Mouse (Mus musculus): Measurements from ENCODE around the gene Bbs7.

The Bbs7 gene

DNA sequence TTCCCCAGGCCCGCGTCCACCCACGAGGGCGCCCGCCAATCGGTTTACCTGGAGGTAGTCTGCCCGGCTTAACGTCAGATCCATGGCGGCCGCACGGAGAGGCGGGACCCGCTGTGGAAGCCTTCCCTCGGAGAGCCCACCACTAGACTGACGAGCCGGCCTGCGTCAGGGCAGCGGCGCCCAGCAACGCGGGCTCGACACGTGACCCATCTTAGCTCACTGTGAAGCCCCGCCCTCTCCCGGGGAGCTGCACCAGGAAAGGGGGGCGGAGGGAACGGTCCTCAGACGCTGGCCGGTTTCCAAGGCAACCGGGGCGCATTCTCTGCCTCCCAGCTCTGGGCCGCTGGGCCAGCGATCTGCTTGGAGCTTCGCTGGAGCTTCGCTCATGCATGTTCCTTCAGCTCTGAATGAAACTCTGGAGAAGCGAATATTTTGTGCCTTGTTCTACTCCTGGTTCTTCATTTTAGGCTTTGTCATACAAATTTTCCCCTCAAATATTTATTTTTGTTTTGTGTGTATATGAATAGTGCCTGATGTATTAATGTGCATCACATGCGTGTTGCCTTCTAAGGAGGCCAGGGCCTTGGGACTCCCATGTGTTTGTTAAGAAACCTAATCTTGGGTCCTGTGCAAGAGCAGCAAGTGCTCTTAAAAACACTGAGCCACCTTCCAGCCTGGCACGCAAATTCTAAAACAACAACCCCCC, at the start of gene Bbs7:
Bbs7 (minus strand) TSS at position 276 of the 706 bp plus-strand sequence.
- 2% methylated on average over 38 of the region's 38 CpGs for WGBS

DNA sequence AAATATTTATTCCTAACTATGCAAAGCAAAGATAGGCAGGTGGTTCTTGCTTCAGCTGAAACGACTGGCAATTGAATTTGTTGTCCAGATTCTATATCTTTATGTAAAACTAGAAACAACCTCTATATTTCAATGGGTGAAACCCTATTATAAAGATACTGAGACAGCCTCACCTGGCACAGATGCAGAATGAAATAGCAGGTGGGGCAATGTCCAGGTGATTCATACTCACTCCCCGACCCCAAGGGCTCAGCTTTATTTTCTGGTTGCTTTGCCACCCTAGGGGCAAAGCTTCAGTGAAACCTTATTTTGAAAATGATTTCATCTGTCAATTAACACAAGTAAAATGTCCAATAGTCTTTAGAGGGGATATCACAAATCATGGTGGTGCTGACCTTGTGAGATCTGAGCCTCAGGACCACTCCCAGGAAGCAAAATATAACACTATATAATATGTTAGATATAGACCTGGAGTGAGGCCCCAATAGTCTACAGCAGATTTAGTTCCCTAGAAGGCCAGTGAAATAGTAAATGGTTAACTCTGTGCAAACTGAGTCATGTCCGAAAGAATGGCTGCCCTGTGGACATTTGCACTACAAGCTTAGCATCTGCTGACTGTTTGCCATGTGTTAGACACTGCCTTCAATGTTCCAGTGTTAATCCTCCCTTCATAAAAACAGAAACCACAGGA, 31.4 kb upstream of the Bbs7 start:
- 76% methylated on average over 3 of the region's 3 CpGs for WGBS

DNA sequence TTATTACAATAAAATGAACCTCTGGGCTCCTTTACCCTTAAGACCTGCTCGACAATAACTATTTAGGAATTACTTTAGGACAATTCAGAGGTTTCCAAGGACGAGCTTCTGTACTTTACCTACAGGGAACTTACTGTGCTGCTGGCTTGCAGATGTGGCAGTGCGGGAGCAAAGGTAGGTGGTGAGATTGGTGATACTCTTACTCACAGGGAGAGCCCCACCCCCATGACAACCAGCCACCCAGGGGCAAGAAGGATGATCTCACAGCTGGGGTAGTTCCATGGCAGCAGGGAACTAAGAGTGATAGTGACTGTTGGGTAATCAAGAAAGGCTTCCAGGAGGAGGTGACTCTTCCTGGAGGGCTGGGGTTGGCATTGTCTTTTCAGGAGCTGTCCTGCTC, 30.1 kb upstream of the Bbs7 start:
- WGBS: 74% methylated on average over 3 of the region's 3 CpGs

DNA sequence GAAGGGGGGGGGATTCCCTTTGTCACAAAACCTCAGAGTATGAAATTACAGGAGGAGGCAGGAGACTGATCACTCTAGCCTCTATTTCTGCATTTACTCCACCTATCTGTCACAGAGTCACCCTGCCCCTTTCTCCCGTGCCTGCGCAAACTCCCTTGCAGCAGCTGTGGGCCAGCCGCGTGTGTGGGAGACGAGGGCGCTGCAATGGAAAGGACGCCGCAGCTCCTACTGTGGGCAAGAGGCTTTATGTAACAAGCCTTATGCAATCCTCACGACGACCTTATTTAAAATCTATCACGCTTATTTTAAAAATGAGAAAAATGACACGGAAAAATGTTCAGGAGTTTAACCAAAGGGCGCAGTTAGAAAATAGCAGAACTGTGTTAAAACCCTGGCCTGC, 29.5 kb upstream of the Bbs7 start:
- 56% methylated on average over 13 of the region's 13 CpGs for WGBS

DNA sequence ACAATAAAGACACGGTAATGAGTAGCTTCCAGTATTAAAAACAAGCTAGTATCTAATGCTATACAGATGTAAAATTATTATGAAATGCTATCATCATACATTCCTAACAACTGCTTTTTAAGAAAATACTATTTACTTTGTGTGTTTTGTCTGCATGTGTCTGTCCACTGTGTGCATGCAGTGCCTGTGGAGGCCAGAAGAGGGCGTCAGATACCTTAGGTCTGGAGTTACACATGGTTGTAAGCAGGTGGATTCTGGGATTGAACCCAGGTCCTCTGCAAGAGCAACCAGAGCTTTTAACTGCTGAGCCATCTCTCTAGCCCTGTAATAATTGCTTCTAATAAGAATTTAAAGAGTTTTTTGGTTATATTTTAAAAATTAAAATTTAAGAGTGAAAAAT, 27.5 kb upstream of the Bbs7 start:
- WGBS: 64% methylated on average over 2 of the region's 2 CpGs

DNA sequence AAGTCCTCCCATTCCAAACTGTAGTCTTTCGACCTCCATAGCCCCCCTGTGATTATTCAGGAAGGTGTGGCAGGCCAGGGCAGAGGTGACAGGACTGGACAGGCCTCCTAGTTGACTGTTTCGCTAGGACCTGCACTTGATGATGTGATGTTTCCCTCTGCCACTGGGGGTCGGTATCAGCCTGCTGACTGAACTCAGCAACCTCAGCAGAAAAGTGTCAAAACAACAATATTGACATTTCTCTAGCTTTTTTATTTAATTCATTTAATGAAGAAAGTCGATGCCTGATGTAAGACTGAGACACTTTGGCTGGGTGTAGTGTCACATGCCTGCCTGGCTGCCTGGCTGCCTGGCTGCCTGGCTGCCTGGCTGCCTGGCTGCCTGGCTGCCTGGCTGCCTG, 22.2 kb upstream of the Bbs7 start:
- WGBS: 13% methylated on average over 4 of the region's 4 CpGs

DNA sequence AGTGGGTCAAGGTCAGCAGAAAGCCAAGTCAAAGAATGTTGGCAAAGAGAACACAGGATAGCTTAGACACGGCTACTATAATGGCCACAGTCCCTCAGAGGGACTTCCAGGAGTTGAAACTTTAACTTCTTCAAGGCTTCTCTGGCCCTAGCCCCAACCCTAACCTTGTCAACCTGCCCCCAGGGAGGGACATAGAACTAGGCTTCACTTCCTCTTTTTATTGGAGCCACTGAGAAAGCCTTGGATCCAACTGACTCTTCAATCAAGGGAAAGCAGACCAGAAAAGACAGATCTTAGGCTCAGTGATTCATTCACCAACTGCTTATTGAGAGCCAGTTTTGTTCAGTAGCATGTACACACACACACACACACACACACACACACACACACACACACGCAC, 13.5 kb upstream of the Bbs7 start:
- WGBS: 71% methylated on average over 2 of the region's 2 CpGs

DNA sequence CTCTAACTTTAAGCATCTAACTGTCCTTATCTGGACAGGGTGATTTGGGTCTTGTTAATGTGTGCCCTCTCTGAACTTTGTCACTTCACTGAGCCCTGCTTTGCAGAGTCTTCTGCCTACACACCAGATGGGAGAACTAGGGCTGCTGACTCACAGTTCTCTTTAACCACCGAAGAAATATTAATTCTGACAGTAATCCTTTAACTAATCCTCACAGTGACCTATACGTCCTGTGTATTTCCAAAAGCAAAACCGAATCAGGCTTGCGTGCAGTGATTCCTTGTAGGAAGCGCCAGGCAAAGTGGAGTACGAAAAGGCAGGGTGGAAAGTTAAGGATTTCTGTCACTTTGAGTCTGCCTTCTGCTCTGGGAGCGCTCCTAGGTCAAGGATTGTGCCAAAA, 4.9 kb upstream of the Bbs7 start:
- WGBS: 73% methylated on average over 7 of the region's 7 CpGs

DNA sequence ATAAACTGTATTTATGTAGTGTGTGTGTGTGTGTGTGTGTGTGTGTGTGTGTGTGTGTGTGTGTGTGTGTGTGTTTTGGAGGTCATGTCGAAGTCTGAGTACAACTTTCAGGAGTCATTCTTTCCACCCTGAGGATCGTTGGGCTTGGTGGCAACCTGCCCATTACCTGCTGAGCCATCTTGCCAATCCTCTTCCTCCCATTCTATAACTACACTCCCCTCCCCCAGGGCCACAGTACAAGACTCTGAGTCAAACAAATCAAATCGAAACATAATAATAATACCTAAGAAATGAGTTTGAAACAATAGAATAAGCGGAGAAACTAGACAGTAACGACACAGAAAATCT, 605 bp upstream of the Bbs7 start:
- WGBS: 53% methylated on average over 5 of the region's 5 CpGs

DNA sequence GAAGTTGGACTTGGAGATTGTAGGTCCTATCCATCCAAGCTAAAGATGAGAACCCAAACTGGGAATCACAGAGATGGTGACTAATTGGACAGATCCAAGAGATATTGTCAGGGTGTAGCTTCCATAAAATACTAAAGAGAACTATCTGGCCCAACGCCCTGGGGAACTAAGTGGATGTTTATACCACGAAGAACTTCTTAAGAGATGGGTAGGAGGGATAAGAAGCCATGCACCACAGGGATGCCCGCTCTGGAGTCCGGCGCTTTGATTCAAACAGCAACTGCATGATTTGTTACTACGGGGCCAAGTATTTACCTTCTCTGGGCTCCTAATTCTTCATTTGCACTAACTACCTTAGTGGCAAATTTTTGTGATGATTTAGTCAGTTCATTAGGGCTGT, 590 bp downstream of the Bbs7 start:
- WGBS: 3% methylated on average over 6 of the region's 6 CpGs

DNA sequence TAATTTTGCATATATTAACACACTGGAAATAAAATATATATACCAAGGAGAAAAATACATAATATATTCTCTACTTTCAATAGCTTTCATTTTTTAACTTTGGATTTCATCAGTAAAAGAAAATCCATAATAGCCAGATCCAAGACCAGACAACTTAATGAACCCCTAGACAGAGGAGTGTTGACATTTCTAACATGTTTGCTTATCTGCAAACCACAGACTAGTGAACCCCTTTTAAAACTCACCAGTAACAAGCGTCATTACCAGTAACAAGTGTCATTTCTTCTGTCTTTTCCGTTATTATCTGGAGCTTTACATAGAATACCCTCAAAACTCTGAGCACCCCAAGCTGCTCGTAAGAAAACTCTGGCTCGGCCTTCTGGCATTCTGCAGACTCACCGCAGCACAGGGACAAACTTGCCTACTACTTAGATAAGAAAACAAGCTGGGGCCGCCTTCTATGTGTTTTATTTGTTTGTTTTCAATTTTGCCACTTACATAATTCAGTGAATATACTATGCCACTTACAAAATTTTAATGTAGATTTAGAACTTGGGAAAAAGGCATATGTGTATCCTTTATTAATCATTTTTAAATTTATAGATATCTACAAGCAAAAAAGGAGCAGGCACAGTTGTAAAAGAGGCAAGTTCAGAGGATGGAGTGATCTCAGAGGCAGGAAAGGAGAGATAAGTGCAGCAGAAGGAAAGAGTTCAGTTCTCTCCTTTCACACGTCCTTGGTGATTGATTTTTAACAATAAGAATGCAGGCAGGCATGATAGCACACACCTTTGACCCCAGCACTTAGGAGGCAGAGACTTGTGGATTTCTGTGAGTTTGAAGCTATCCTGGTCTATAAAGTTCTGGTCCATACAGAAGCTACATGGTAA, 7.1 kb downstream of the Bbs7 start:
- WGBS: 89% methylated on average over 7 of the region's 7 CpGs

DNA sequence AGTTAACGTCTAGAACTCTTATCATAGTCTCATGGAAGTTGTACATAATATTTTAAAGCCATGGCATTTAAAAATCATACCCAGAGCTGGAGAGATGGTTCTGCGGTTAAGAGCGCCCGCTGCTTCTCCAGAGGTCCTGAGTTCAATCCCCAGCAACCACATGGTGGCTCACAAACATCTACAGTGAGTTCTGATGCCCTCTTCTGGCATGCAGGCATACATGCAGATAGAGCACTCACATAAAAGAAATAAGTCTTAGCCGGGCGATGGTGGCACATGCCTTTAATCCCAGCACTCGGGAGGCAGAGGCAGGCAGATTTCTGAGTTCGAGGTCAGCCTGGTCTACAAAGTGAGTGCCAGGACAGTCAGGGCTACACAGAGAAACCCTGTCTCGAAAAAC, 13.5 kb downstream of the Bbs7 start:
- WGBS: 89% methylated on average over 8 of the region's 9 CpGs

DNA sequence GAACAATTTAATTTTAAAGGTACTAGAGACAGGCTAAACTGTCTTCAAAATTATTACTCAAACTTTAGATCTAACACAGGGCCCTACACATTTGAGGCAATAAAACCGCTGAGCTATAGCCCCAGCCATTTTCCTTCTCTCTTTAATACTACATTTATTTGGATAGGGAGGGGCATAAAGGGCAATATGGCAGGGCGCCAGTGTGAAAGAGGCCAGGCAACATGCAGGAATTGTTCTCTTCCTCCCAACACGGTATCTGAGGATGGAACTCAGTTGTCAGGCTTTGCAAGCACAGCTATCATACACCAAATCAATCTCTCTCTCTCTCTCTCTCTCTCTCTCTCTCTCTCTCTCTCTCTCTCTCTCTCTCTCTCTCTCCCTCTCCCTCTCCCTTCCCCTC, 14.5 kb downstream of the Bbs7 start:
- 76% methylated on average over 3 of the region's 3 CpGs for WGBS

DNA sequence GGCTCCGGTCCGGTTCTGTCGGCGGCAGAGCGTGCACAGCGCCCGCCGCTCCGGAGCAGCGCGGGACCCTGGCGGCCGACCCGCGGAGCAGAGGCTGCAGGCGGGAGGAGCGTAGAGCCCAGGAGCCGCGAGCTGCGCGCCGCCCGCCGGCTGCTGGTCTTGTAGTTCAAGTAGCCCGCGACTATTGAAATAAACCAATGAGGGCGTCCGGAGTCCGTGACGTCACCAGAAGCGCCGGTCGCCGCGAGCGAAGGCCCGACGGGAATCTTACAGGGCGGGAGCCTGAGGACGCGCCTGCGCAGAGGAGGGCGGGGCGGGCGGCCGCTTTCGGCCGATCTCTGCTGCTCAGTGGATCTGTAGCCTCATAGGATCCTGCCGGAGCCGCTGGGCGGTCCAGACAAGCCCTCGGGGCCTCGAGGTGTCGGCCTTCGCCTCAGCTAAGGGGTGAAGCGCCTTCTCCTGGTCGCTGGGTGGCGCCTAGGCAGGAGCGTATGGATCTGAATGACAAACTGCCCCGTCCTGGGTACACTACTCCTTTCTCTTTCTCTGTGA, 41.4 kb downstream of the Bbs7 start, which contains the start of gene Ccna2:
Ccna2 (minus strand) TSS at position 324 of the 552 bp plus-strand sequence.
- WGBS: under 1% methylated on average over 60 of the region's 60 CpGs

DNA sequence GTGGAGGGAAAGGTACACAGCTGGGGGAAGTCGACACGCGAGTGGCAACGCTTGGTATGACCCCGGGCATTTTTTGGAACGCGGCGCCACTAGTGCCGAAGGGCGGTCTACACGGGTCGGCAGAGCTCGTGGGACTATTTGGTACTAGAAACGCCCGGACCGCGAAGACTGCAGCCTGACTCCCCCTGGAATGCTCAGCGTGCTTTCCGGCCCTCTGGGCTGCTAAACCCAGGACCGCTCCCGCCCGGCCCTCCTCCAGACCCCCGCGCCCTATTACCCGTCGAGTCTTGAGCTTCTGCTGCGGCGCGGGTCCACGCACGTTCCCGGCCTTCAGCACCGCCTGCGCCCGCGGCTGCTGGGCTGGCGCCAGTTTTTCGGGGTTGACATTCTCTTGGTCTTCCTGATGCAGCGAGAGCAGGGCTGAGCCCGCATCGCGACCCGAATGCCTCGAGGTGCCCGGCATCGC, 41.9 kb downstream of the Bbs7 start:
- WGBS: under 1% methylated on average over 46 of the region's 46 CpGs

DNA sequence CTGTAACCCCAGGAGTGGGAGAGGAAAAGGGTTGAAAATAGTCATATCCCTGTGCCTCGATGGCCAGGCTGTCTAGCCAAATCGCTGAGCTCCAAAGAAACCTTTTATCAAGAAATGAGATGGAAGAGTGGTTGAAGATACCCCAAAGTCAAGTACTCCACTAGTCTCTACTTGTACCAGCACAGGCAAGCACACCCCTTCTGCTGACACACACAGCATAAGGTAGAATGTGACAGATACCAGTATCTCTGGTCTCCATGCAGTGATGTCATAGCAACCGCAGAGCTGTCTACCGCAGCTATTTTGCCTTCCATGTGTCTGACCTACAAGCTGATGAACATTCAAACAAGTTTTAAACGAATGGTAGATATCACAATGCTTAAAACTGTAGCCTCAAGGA, 43.4 kb downstream of the Bbs7 start:
- WGBS: 65% methylated on average over 5 of the region's 5 CpGs

DNA sequence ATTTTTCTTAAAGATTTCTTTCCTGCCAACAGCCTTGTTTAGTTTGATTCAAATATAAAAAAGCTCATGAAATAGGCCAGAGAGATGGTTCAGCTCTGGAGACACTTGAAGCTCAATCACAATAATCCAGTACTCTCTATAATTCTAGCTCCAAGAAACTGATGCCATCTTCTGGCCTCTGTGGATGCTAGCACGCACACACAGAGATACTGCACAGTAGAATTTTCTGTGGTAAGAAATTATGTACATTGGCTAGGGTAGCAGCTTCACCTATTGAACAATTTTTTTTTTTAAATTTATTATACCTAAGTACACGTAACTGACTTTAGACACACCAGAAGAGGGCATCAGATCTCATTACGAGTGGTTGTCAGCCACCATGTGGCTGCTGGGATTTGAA, 49.6 kb downstream of the Bbs7 start:
- 91% methylated on average over 3 of the region's 3 CpGs for WGBS

DNA sequence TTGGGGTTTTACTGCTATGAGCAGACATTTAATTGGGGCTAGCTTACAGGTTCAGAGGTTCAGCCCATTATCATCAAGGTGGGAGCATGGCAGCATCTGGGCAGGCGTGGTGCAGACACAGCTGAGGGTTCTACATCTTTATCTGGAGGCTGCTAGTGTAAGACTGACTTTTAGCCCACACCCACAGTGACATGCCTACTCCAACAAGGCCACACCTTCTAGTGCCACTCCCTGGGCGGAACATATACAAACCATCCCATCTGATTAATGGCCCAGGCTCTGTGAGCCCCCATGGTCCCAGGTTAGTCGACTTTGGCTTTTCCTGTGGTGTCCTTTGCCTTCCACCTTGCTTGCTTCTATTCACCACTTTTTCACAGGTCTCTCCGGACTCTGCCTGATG, 53.7 kb downstream of the Bbs7 start:
- 90% methylated on average over 4 of the region's 4 CpGs for WGBS

DNA sequence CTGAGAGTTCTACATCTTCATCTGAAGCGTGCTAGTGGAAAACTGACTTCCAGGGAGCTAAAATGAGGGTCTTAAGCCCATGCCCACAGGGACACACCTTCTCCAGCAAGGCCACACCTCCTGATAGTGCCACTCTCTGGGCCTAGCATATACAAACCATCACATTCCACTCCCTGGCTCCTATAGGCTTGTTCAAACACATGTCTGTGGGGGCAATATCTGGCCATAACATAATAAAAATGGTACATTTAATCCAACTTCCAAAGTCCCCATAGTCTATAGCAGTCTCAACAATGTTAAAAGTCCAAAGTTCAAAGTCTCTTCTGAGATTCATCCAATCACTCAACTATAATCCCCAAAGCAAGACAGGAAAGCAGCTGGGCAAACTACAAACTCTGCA, 55.7 kb downstream of the Bbs7 start:
- WGBS: 100% methylated on average over 1 of the region's 1 CpGs

DNA sequence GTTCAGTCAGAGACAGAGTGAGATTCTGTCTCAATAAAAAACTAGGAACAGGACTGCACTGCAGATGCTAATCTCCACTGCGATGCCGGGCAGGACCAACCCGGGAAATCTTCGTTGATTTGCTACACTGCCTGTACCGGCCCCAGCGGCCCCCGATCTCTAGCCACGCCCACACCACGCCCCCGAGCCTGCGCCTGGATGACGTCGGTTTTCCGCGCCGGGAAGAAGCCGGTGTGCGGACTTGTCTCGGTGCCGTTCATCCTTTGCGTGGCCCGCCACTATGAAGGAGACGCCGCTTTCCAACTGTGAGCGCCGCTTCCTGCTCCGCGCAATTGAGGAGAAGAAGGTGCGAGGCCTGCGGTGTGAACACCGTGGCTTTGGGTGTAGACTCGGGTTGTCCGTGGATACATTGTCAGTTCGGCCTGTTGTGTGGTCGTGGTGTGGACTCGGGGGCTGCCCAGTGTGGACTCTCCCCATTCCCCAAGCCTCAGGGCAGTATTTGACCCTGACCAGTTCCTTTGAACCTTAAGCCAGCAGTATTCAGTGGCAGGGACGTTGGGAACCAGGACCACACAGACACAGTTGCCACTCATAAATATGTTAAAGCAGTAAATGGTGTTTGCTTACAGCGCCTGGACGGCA, 60.8 kb downstream of the Bbs7 start, which contains the start of gene Exosc9:
Exosc9 (plus strand) TSS at position 201 of the 642 bp plus-strand sequence.
- WGBS: under 1% methylated on average over 39 of the region's 39 CpGs

DNA sequence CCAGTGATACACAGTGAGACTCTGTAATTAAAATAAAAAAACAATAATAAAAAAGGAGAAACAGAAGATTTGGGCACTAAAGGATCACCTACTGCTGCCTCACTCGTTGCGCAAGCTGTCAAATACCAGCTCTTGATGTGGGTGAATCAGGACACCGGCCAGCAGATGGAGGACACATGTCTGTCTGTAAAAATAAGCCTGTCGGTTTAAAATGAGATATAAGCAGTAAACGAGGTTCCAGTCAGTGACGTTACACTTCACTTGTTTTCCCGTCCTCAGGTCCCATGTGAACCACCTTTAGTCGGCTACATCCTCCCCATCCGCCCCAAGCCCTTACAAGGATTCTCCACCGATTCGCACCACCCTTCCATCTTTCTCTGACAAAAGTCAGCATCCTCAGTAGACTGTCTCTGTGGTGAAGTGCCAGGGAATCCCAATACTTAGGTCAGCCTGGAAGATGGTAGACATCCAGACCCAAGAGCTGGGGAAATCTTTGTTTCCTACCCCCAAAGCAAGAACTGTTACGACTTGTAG, 61.4 kb downstream of the Bbs7 start:
- WGBS: 4% methylated on average over 12 of the region's 12 CpGs

Measured in cerebral cortex, adult 2 months (tissue).